ENCODE assay signal across 10 mouse cellular contexts in genomic region chr13:97282911-97283281, GRCm38 (mm10). TPM values are rescaled to one million over a fixed set of nuclear protein-coding genes. Genes with fewer than 3 reads are reported as not detected.
A peak's percentile ranks its signal among the peaks of the same experiment; 100 is the strongest.
DNase-seq lines count a peak whose midpoint lies in the region; ATAC-seq lines count a peak whose summit lies in the region.
"Had no signal": no experiment of that assay in that cellular context is flagged by ENCODE, and none has a peak within 500 bp of the region (broad histone marks: within the 10 kb centered on the region; RNA-seq: fewer than 3 reads in every experiment).

No protein-coding gene starts in this region.

- H3K27ac ChIP-seq in hindbrain, embryonic 12.5 days, result no peak overlapping the region
- H3K27ac ChIP-seq in hindbrain, embryonic 11.5 days (ENCODE audit: low read depth, low read length), result no peak overlapping the region
- no peak overlapping the region for H3K27ac ChIP-seq in forebrain, embryonic 15.5 days (replicated peaks)

- peak overlapping the region; percentile 41 for H3K4me2 ChIP-seq in hindbrain, embryonic 12.5 days (replicated peaks)
- H3K4me2 ChIP-seq in hindbrain, embryonic 11.5 days (replicated peaks; ENCODE audit: low read depth, low read length), result no peak overlapping the region
- H3K4me2 ChIP-seq in forebrain, embryonic 15.5 days (replicated peaks), result peak overlapping the region; percentile 44

- peaks cover 8% of the 10 kb centered on the region for H3K4me1 ChIP-seq in hindbrain, embryonic 12.5 days
- no peaks in the 10 kb centered on the region for H3K4me1 ChIP-seq in hindbrain, embryonic 11.5 days (replicated peaks; ENCODE audit: control insufficient read depth, insufficient read depth, low read length)
- H3K4me1 ChIP-seq in forebrain, embryonic 15.5 days, result peaks cover 13% of the 10 kb centered on the region

- whole genome bisulfite sequencing in hindbrain, embryonic 12.5 days, result 7% methylated on average over 9 of the region's 9 CpGs
- WGBS in hindbrain, embryonic 11.5 days, result 9% methylated on average over 9 of the region's 9 CpGs
- WGBS in forebrain, embryonic 15.5 days, result 12% methylated on average over 9 of the region's 9 CpGs

- no peak for ATAC-seq in hindbrain, embryonic 12.5 days (ENCODE audit: low FRiP score)
- no peak for ATAC-seq in hindbrain, embryonic 11.5 days (ENCODE audit: low FRiP score)
- no peak for ATAC-seq in forebrain, embryonic 15.5 days (replicated peaks)

- H3K9ac ChIP-seq in hindbrain, embryonic 12.5 days, result no peak overlapping the region
- no peak overlapping the region for H3K9ac ChIP-seq in hindbrain, embryonic 11.5 days (ENCODE audit: low read depth, low read length)
- 0 out of 2 replicates have a peak overlapping the region, but pooled peaks have one; percentile 20 for H3K9ac ChIP-seq in forebrain, embryonic 15.5 days (replicated peaks)

- no peaks in the 10 kb centered on the region for H3K36me3 ChIP-seq in hindbrain, embryonic 12.5 days
- no peaks in the 10 kb centered on the region for H3K36me3 ChIP-seq in hindbrain, embryonic 11.5 days (ENCODE audit: control insufficient read depth, insufficient read depth, low read length)
- no peaks in the 10 kb centered on the region for H3K36me3 ChIP-seq in forebrain, embryonic 15.5 days

- no peaks in the 10 kb centered on the region for H3K9me3 ChIP-seq in hindbrain, embryonic 12.5 days (replicated peaks)
- no peaks in the 10 kb centered on the region for H3K9me3 ChIP-seq in hindbrain, embryonic 11.5 days (ENCODE audit: control insufficient read depth, low read length)
- H3K9me3 ChIP-seq in forebrain, embryonic 15.5 days, result no peaks in the 10 kb centered on the region

- H3K4me3 ChIP-seq in hindbrain, embryonic 12.5 days, result no peak overlapping the region
- H3K4me3 ChIP-seq in hindbrain, embryonic 11.5 days (ENCODE audit: low read depth, low read length), result no peak overlapping the region
- H3K4me3 ChIP-seq in forebrain, embryonic 15.5 days, result no peak overlapping the region

- peaks cover 12% of the 10 kb centered on the region for H3K27me3 ChIP-seq in hindbrain, embryonic 12.5 days
- peaks cover 5% of the 10 kb centered on the region; the same call in 1 of the 2 replicates for H3K27me3 ChIP-seq in hindbrain, embryonic 11.5 days (ENCODE audit: control insufficient read depth, insufficient read depth, low read length)
- H3K27me3 ChIP-seq in forebrain, embryonic 15.5 days, result 0 out of 2 replicates have a peak, but pooled peaks cover 2% of the 10 kb centered on the region

- no peak for DNase-seq in hindbrain, embryonic 11.5 days (ENCODE audit: low spot score)
- peak; percentile 97 for DNase-seq in ZHBTc4 (ENCODE audit: low read depth, low spot score)
- peak; percentile 26 for DNase-seq in lung, postnatal 36 days
- DNase-seq in right cerebral cortex, postnatal 25 days, result no peak
- DNase-seq in testis, postnatal 14 days (ENCODE audit: low spot score), result no peak
- DNase-seq: adrenal gland, postnatal 25 days; cerebellum, adult 9-11 months; gastrocnemius, postnatal 10 days had no signal

RNA-seq across cellular contexts. Expression of gene Enc1, which starts 42.0 kb away (rescaled TPM):
- 28.8 and 29.1 TPM in 2 replicates for polyA plus RNA-seq in hindbrain, embryonic 12.5 days (2016; fragmentation: Nextera tagmentation; extraction: Ambion mirVana)
- polyA plus RNA-seq in hindbrain, embryonic 11.5 days (2014; fragmentation: Nextera tagmentation; extraction: Ambion mirVana), result 34.8 and 45.9 TPM in 2 replicates
- polyA plus RNA-seq in forebrain, embryonic 15.5 days (2015; fragmentation: Nextera tagmentation; extraction: Ambion mirVana), result 82.4 and 103 TPM in 2 replicates

Comparison
In these comparisons a context has a peak if more than half of its experiments do, and no peak if none do; other contexts are left out.
1. DNase-seq: peak in ZHBTc4 (single experiment) and lung, postnatal 36 days (single experiment); none in hindbrain, embryonic 11.5 days (single experiment), right cerebral cortex, postnatal 25 days (single experiment) and testis, postnatal 14 days (single experiment).